Comparison of ENCODE assay signal across 8 mouse cellular contexts in genomic region chrX:38565176-38565542, GRCm38 (mm10). TPM values are rescaled to one million over a fixed set of nuclear protein-coding genes. Genes with fewer than 3 reads are reported as not detected.
DNase-seq lines count a peak whose midpoint lies in the region; ATAC-seq and TF ChIP-seq lines count a peak whose summit lies in the region.

No protein-coding gene starts in this region.

- no peaks in the 10 kb centered on the region for H3K9me3 ChIP-seq in lung, embryonic 14.5 days (ENCODE audit: low read depth, low read length)
- H3K9me3 ChIP-seq in embryonic facial prominence, embryonic 14.5 days (ENCODE audit: control insufficient read depth, low read length): no peaks in the 10 kb centered on the region
- no peaks in the 10 kb centered on the region for H3K9me3 ChIP-seq in intestine, embryonic 16.5 days (ENCODE audit: control insufficient read depth, low read length)
- H3K9me3 ChIP-seq in neural tube, embryonic 12.5 days: no peaks in the 10 kb centered on the region

- no peak for TF ChIP-seq CTCF in lung, embryonic 14.5 days (IDR thresholded peaks at IDR 0.05; ENCODE audit: low read depth)

- no peak for DNase-seq in lung, embryonic 14.5 days
- DNase-seq in lung, postnatal 4 days: no peak
- DNase-seq in embryonic facial prominence, embryonic 14.5 days (ENCODE audit: low spot score): no peak
- DNase-seq in embryo, embryonic 11 days: no peak
- DNase-seq in gastrocnemius, postnatal 4 days (ENCODE audit: low spot score in 2 of 2): no peak
- no peak for DNase-seq in left cerebral cortex, adult 9 months (ENCODE audit: low spot score in 2 of 2)

- peak overlapping the region; percentile 50 for H3K4me3 ChIP-seq in lung, embryonic 14.5 days (ENCODE audit: low read depth, low read length)
- H3K4me3 ChIP-seq in embryonic facial prominence, embryonic 14.5 days (ENCODE audit: low read depth, low read length): peak overlapping the region; percentile 49
- H3K4me3 ChIP-seq in intestine, embryonic 16.5 days (ENCODE audit: low read length): peak overlapping the region; percentile 60
- H3K4me3 ChIP-seq in neural tube, embryonic 12.5 days: peak overlapping the region; percentile 46

- H3K9ac ChIP-seq in lung, embryonic 14.5 days: peak overlapping the region; percentile 66
- H3K9ac ChIP-seq in embryonic facial prominence, embryonic 14.5 days (ENCODE audit: low read depth, low read length): peak overlapping the region; percentile 75
- peak overlapping the region; percentile 62 for H3K9ac ChIP-seq in intestine, embryonic 16.5 days (ENCODE audit: low read depth, low read length)
- H3K9ac ChIP-seq in neural tube, embryonic 12.5 days: 0 out of 2 replicates have a peak overlapping the region, but pooled peaks have one; percentile 60

- no peaks in the 10 kb centered on the region for H3K4me1 ChIP-seq in lung, embryonic 14.5 days (ENCODE audit: insufficient read depth)
- H3K4me1 ChIP-seq in embryonic facial prominence, embryonic 14.5 days (ENCODE audit: control insufficient read depth, insufficient read depth, low read length): no peaks in the 10 kb centered on the region
- H3K4me1 ChIP-seq in intestine, embryonic 16.5 days (ENCODE audit: control insufficient read depth, insufficient read depth, low read length): no peaks in the 10 kb centered on the region; the same call in 1 of the 2 replicates
- no peaks in the 10 kb centered on the region for H3K4me1 ChIP-seq in neural tube, embryonic 12.5 days

- ATAC-seq in lung, embryonic 14.5 days (ENCODE audit: insufficient read depth): no peak
- ATAC-seq in embryonic facial prominence, embryonic 14.5 days (ENCODE audit: low read depth): no peak
- no peak for ATAC-seq in intestine, embryonic 16.5 days
- no peak for ATAC-seq in neural tube, embryonic 12.5 days (ENCODE audit: low FRiP score, low read depth)

- peak overlapping the region; percentile 91 for H3K27ac ChIP-seq in lung, embryonic 14.5 days (ENCODE audit: low read depth)
- H3K27ac ChIP-seq in embryonic facial prominence, embryonic 14.5 days (replicated peaks; ENCODE audit: low read depth, low read length): peak overlapping the region; percentile 95
- H3K27ac ChIP-seq in intestine, embryonic 16.5 days (ENCODE audit: low read length): peak overlapping the region; percentile 79
- H3K27ac ChIP-seq in neural tube, embryonic 12.5 days: no peak overlapping the region

- H3K27me3 ChIP-seq in lung, embryonic 14.5 days (ENCODE audit: insufficient read depth, low read length): no peaks in the 10 kb centered on the region
- no peaks in the 10 kb centered on the region for H3K27me3 ChIP-seq in embryonic facial prominence, embryonic 14.5 days (replicated peaks; ENCODE audit: control insufficient read depth, insufficient read depth, low read length)
- no peaks in the 10 kb centered on the region for H3K27me3 ChIP-seq in intestine, embryonic 16.5 days (replicated peaks; ENCODE audit: control insufficient read depth, insufficient read depth, low read length)
- H3K27me3 ChIP-seq in neural tube, embryonic 12.5 days (replicated peaks): no peaks in the 10 kb centered on the region

- peak overlapping the region; percentile 71 for H3K4me2 ChIP-seq in lung, embryonic 14.5 days
- peak overlapping the region; percentile 65 for H3K4me2 ChIP-seq in embryonic facial prominence, embryonic 14.5 days (ENCODE audit: low read depth, low read length)
- peak overlapping the region; percentile 45 for H3K4me2 ChIP-seq in intestine, embryonic 16.5 days (ENCODE audit: low read depth, low read length)
- H3K4me2 ChIP-seq in neural tube, embryonic 12.5 days (replicated peaks): peak overlapping the region; percentile 66

- WGBS in lung, embryonic 14.5 days: 9% methylated on average over 8 of the region's 8 CpGs
- WGBS in embryonic facial prominence, embryonic 14.5 days: 17% methylated on average over 8 of the region's 8 CpGs
- 19% methylated on average over 8 of the region's 8 CpGs for WGBS in intestine, embryonic 16.5 days
- WGBS in neural tube, embryonic 12.5 days: 21% methylated on average over 7 of the region's 8 CpGs

- peaks cover 6% of the 10 kb centered on the region for H3K36me3 ChIP-seq in lung, embryonic 14.5 days (ENCODE audit: insufficient read depth)
- 0 out of 2 replicates have a peak, but pooled peaks cover 11% of the 10 kb centered on the region for H3K36me3 ChIP-seq in embryonic facial prominence, embryonic 14.5 days (ENCODE audit: control insufficient read depth, insufficient read depth, low read length)
- no peaks in the 10 kb centered on the region for H3K36me3 ChIP-seq in intestine, embryonic 16.5 days (ENCODE audit: control insufficient read depth, insufficient read depth, low read length)
- H3K36me3 ChIP-seq in neural tube, embryonic 12.5 days: no peaks in the 10 kb centered on the region

RNA-seq across cellular contexts. Expression of gene Cul4b, which starts 10.8 kb away (rescaled TPM):
- 35.1 and 39.9 TPM in 2 replicates for polyA plus RNA-seq in lung, embryonic 14.5 days (2014; fragmentation: Nextera tagmentation; extraction: Ambion mirVana)
- 32.7 and 36.9 TPM in 2 replicates for polyA plus RNA-seq in embryonic facial prominence, embryonic 14.5 days (2014; fragmentation: Nextera tagmentation; extraction: Ambion mirVana)
- 21.6 and 21.8 TPM in 2 replicates for polyA plus RNA-seq in intestine, embryonic 16.5 days (2015; fragmentation: Nextera tagmentation; extraction: Ambion mirVana)
- 25.9 and 29.8 TPM in 2 replicates for polyA plus RNA-seq in neural tube, embryonic 12.5 days (2016; fragmentation: Nextera tagmentation; extraction: Ambion mirVana)
- 10 to 100 TPM; 19.8 to 21.2 TPM for total RNA-seq in gastrocnemius, postnatal 4 days (2021)

RNA-seq across cellular contexts. Expression of gene Mcts1, which starts 35.2 kb away (rescaled TPM):
- 78.2 and 82.0 TPM in 2 replicates for polyA plus RNA-seq in lung, embryonic 14.5 days (2014; fragmentation: Nextera tagmentation; extraction: Ambion mirVana)
- polyA plus RNA-seq in embryonic facial prominence, embryonic 14.5 days (2014; fragmentation: Nextera tagmentation; extraction: Ambion mirVana): 92.1 and 104 TPM in 2 replicates
- polyA plus RNA-seq in intestine, embryonic 16.5 days (2015; fragmentation: Nextera tagmentation; extraction: Ambion mirVana): 91.5 and 101 TPM in 2 replicates
- polyA plus RNA-seq in neural tube, embryonic 12.5 days (2016; fragmentation: Nextera tagmentation; extraction: Ambion mirVana): 138 and 143 TPM in 2 replicates
- 10 to 100 TPM; 38.4 to 45.0 TPM for total RNA-seq in gastrocnemius, postnatal 4 days (2021)
